Mouse (Mus musculus): ENCODE measurements around the gene Prss41. TPM values are rescaled to one million over a fixed set of nuclear protein-coding genes. Genes with fewer than 3 reads are reported as not detected.

The Prss41 gene
- polyA plus RNA-seq, 1 experiment from 2014 or later, result 0.52 TPM

DNA sequence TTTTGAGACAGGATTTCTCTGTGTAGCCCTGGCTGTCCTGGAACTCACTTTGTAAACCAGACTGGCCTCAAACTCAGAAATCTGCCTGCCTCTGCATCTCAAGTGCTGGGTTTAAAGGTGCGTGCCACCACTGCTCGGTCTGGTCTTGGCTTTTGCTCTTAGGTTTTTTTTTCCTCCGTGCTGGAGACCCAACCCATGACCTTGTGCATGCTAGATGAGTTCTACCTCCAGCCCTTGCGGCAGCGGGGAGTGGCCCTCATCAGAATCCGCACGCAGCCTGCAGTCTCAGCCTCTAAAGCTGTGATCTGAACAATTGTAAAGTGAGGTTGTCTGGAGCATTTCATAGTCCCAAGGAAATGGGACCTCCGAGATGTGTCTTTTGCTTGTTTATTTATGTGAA is 48.6 kb downstream of the Prss41 start:
- no peak overlapping the region for H3K4me2 ChIP-seq (replicated peaks)
- no peaks in the 10 kb centered on the region for H3K36me3 ChIP-seq
- no peak overlapping the region for H3K4me3 ChIP-seq
- no peak overlapping the region for H3K9ac ChIP-seq (replicated peaks)
- no peak overlapping the region for H3K27ac ChIP-seq (replicated peaks)
- ATAC-seq (replicated peaks), result no peak
- WGBS, result 96% methylated on average over 8 of the region's 8 CpGs
- H3K9me3 ChIP-seq, result no peaks in the 10 kb centered on the region
- H3K4me1 ChIP-seq, result peaks cover 13% of the 10 kb centered on the region
- H3K27me3 ChIP-seq, result no peaks in the 10 kb centered on the region

DNA sequence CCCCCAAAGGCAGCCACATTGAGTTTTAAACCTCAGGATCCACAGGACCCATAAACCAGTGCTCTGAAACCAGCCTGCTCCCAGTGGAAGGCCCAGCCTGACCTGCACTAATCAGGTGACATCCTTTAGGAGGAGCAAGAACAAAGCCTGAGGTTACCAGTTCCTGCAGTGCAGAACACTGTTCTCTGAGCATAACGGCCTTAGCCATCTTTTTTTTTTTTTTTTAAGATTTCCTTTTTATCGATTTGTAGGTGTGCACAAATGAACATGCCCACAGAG is 53.0 kb downstream of the Prss41 start:
- no peaks in the 10 kb centered on the region for H3K9me3 ChIP-seq
- H3K4me2 ChIP-seq (replicated peaks), result peak overlapping the region; percentile 69
- no peaks in the 10 kb centered on the region for H3K36me3 ChIP-seq
- peak overlapping the region; percentile 83 for H3K27ac ChIP-seq (replicated peaks)
- ATAC-seq (replicated peaks), result no peak
- peaks cover 26% of the 10 kb centered on the region for H3K4me1 ChIP-seq
- WGBS, result 54% methylated on average over 2 of the region's 2 CpGs
- peak overlapping the region; percentile 66 for H3K9ac ChIP-seq (replicated peaks)
- H3K4me3 ChIP-seq, result peak overlapping the region; percentile 41
- no peaks in the 10 kb centered on the region for H3K27me3 ChIP-seq

DNA sequence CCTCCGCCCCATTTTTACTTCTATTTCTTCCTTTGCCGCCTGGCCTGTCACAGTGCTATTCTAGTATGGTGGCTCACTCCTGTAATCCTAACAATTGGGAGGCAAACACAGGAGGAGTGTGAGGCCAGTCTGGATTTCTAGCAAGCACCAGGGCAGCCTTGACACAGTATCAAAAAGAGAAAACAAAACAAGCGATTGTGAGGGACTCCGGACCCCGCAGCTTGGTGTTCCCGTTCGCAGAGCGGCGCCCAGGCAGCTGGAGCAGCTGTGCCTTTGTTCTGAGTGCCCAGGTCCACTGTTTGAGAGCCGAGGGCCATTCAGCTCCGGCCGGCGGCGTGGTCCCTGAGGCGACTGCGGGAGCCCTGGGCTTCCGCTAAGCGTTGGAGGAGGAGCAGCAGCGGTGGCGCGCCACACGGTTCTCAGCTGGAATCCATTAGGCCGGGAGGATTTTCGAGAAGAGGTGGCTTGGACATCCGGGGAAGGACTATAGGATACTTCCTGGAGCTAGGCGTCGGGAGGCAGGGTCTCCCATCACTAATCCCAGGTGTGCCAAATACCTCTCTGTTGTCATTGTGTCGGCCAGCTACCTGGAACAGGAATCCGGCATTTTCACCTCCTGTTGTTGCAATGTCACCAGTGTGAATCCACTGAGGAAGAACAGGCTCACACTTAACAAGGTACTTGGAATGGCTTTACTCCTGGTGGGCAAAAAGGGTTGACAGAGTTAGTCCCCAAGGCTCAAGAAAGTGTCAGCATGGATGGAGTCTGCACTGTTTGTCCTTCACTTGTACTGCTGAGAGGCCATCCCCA is 53.5 kb downstream of the Prss41 start, which contains the start of gene Srrm2:
TSS of gene Srrm2 (plus strand) at position 264 of the 810 bp plus-strand sequence.
- no peaks in the 10 kb centered on the region for H3K27me3 ChIP-seq
- peak within 1 kb of the TSS; percentile 41 for H3K4me3 ChIP-seq
- H3K27ac ChIP-seq (replicated peaks), result peak within 1 kb of the TSS; percentile 83
- H3K36me3 ChIP-seq, result no peaks in the 10 kb centered on the region
- peak; percentile 18; the same call in 1 of the 2 replicates for ATAC-seq (replicated peaks)
- WGBS, result 1% methylated on average over 29 of the region's 29 CpGs
- H3K9ac ChIP-seq (replicated peaks), result peak within 1 kb of the TSS; percentile 66
- no peaks in the 10 kb centered on the region for H3K9me3 ChIP-seq
- H3K4me1 ChIP-seq, result peaks cover 27% of the 10 kb centered on the region
- peak within 1 kb of the TSS; percentile 69 for H3K4me2 ChIP-seq (replicated peaks)

DNA sequence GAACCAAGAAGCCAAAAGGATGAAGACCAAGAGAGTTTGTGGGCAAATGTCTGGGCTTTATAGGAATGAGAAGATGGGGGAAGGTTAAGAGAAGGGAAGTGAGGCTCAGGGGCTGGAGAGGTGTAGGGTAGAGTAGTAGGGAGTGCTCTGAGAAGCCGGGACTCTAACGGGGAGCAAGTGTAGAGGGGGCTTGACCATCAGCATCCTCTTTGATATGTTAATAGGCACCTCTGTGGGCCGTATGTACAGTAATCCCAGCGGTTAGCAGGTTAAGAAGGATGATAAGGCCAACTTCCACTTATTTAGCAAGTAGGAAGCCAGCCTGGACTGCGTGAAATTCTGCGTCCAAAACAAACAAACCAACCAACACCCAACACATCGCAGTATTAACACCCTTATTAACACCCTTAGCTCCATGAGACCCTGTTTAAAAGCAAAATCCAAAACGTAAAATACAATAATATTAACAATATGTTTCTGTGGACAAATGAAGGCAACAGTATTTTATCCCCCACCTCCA is 54.2 kb downstream of the Prss41 start:
- WGBS, result 13% methylated on average over 8 of the region's 8 CpGs
- Histone ChIP-seq H3K36me3 (no peaks in the 10 kb centered on the region), H3K9ac (replicated peaks) (peak overlapping the region; percentile 66), H3K9me3 (no peaks in the 10 kb centered on the region), H3K4me1 (peaks cover 33% of the 10 kb centered on the region), H3K27ac (replicated peaks) (peak overlapping the region; percentile 83), H3K4me3 (peak overlapping the region; percentile 41), H3K27me3 (no peaks in the 10 kb centered on the region), H3K4me2 (replicated peaks) (peak overlapping the region; percentile 69)
- ATAC-seq (replicated peaks), result no peak

DNA sequence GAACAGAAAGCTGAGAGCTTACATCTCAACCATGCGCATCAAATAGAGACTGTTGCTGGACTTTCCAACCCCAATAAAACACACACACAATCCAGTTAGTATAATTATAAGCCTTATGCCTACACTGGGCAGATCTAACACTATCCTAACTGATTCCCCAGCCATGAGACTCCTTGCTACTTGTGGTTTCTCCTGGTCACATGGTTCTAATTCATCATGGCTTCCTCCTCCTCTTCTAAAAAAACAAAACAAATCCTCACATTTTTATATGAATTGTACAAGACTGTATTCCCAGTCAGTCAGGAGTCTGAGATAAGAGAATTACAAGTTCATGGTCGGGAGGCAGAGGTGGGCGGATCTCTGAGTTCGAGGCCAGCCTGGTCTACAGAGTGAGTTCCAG is 55.0 kb downstream of the Prss41 start:
- H3K9me3 ChIP-seq, result no peaks in the 10 kb centered on the region
- no peak overlapping the region for H3K4me2 ChIP-seq (replicated peaks)
- no peak overlapping the region for H3K27ac ChIP-seq (replicated peaks)
- peaks cover 33% of the 10 kb centered on the region for H3K4me1 ChIP-seq
- H3K36me3 ChIP-seq, result no peaks in the 10 kb centered on the region
- H3K9ac ChIP-seq (replicated peaks), result no peak overlapping the region
- 90% methylated on average over 4 of the region's 4 CpGs for WGBS
- H3K4me3 ChIP-seq, result no peak overlapping the region
- ATAC-seq (replicated peaks), result no peak
- H3K27me3 ChIP-seq, result no peaks in the 10 kb centered on the region

Small RNAs within 50 kb of the gene (microRNA-seq; reads per million reads assigned to microRNA genes)
- gene Mir5125, result 1.8 reads per million

Other genes with a start within 250 kb of the Prss41 start
- 26.9 and 30.2 TPM in 2 replicates for gene Zfp13, start 244.7 kb downstream of the Prss41 start, polyA plus RNA-seq (2015; fragmentation: Nextera tagmentation; extraction: Ambion mirVana)
- gene Zscan10, start 243.3 kb downstream of the Prss41 start, polyA plus RNA-seq (2015; fragmentation: Nextera tagmentation; extraction: Ambion mirVana), result not detected in 2 replicates
- gene Mmp25, start 198.9 kb downstream of the Prss41 start, polyA plus RNA-seq (2015; fragmentation: Nextera tagmentation; extraction: Ambion mirVana), result 1.3 and 1.7 TPM in 2 replicates
- 0.22 TPM in 1 of 2 replicates, not detected in the other for gene Bicdl2, start 183.7 kb downstream of the Prss41 start, polyA plus RNA-seq (2015; fragmentation: Nextera tagmentation; extraction: Ambion mirVana)
- 90.3 and 92.0 TPM in 2 replicates for gene Hcfc1r1, start 170.6 kb downstream of the Prss41 start, polyA plus RNA-seq (2015; fragmentation: Nextera tagmentation; extraction: Ambion mirVana)
- 39.4 and 39.5 TPM in 2 replicates for gene Thoc6, start 170.3 kb downstream of the Prss41 start, polyA plus RNA-seq (2015; fragmentation: Nextera tagmentation; extraction: Ambion mirVana)
- gene Tnfrsf12a, start 166.7 kb downstream of the Prss41 start, polyA plus RNA-seq (2015; fragmentation: Nextera tagmentation; extraction: Ambion mirVana), result 3.6 and 5.5 TPM in 2 replicates
- 0.42 and 0.50 TPM in 2 replicates for gene Cldn6, start 164.9 kb downstream of the Prss41 start, polyA plus RNA-seq (2015; fragmentation: Nextera tagmentation; extraction: Ambion mirVana)
- gene Cldn9, start 160.1 kb downstream of the Prss41 start, polyA plus RNA-seq (2015; fragmentation: Nextera tagmentation; extraction: Ambion mirVana), result 1.2 TPM in 2 replicates
- gene 1520401A03Rik, start 121.4 kb downstream of the Prss41 start, polyA plus RNA-seq (2015; fragmentation: Nextera tagmentation; extraction: Ambion mirVana), result not detected in 2 replicates
- 26.7 and 28.4 TPM in 2 replicates for gene Pkmyt1, start 117.8 kb downstream of the Prss41 start, polyA plus RNA-seq (2015; fragmentation: Nextera tagmentation; extraction: Ambion mirVana)
- 39.4 and 39.7 TPM in 2 replicates for gene Paqr4, start 103.3 kb downstream of the Prss41 start, polyA plus RNA-seq (2015; fragmentation: Nextera tagmentation; extraction: Ambion mirVana)
- 0.48 and 0.50 TPM in 2 replicates for gene Kremen2, start 98.3 kb downstream of the Prss41 start, polyA plus RNA-seq (2015; fragmentation: Nextera tagmentation; extraction: Ambion mirVana)
- 162 and 164 TPM in 2 replicates for gene Flywch1, start 72.6 kb downstream of the Prss41 start, polyA plus RNA-seq (2015; fragmentation: Nextera tagmentation; extraction: Ambion mirVana)
- 30.7 and 31.9 TPM in 2 replicates for gene Flywch2, start 58.1 kb downstream of the Prss41 start, polyA plus RNA-seq (2015; fragmentation: Nextera tagmentation; extraction: Ambion mirVana)
- 562 and 569 TPM in 2 replicates for gene Srrm2, start 53.6 kb downstream of the Prss41 start, polyA plus RNA-seq (2015; fragmentation: Nextera tagmentation; extraction: Ambion mirVana)
- 1,149 and 1,206 TPM in 2 replicates for gene Elob, start 15.0 kb downstream of the Prss41 start, polyA plus RNA-seq (2015; fragmentation: Nextera tagmentation; extraction: Ambion mirVana)
- not detected in 2 replicates for gene Prss33, start 8.1 kb downstream of the Prss41 start, polyA plus RNA-seq (2015; fragmentation: Nextera tagmentation; extraction: Ambion mirVana)
- gene Prss32, start 317 bp downstream of the Prss41 start, polyA plus RNA-seq (2015; fragmentation: Nextera tagmentation; extraction: Ambion mirVana), result not detected in 2 replicates
- gene Prss21, start 23.9 kb upstream of the Prss41 start, polyA plus RNA-seq (2015; fragmentation: Nextera tagmentation; extraction: Ambion mirVana), result not detected in 2 replicates
- gene Dcpp1, start 36.7 kb upstream of the Prss41 start, polyA plus RNA-seq (2015; fragmentation: Nextera tagmentation; extraction: Ambion mirVana), result not detected in 2 replicates
- not detected in 2 replicates for gene Dcpp2, start 36.7 kb upstream of the Prss41 start, polyA plus RNA-seq (2015; fragmentation: Nextera tagmentation; extraction: Ambion mirVana)
- not detected in 2 replicates for gene Dcpp3, start 73.3 kb upstream of the Prss41 start, polyA plus RNA-seq (2015; fragmentation: Nextera tagmentation; extraction: Ambion mirVana)
- not detected in 2 replicates for gene Sbp, start 97.5 kb upstream of the Prss41 start, polyA plus RNA-seq (2015; fragmentation: Nextera tagmentation; extraction: Ambion mirVana)
- gene Sbpl, start 111.1 kb upstream of the Prss41 start, polyA plus RNA-seq (2015; fragmentation: Nextera tagmentation; extraction: Ambion mirVana), result not detected in 2 replicates
- not detected in 2 replicates for gene Prss30, start 136.4 kb upstream of the Prss41 start, polyA plus RNA-seq (2015; fragmentation: Nextera tagmentation; extraction: Ambion mirVana)
- gene Prss22, start 153.9 kb upstream of the Prss41 start, polyA plus RNA-seq (2015; fragmentation: Nextera tagmentation; extraction: Ambion mirVana), result not detected in 2 replicates
- 0.23 and 0.24 TPM in 2 replicates for gene Prss27, start 194.0 kb upstream of the Prss41 start, polyA plus RNA-seq (2015; fragmentation: Nextera tagmentation; extraction: Ambion mirVana)
- 89.8 and 92.4 TPM in 2 replicates for gene Kctd5, start 229.3 kb upstream of the Prss41 start, polyA plus RNA-seq (2015; fragmentation: Nextera tagmentation; extraction: Ambion mirVana)